Mouse (Mus musculus): ENCODE data around the gene Kcnb1.

The Kcnb1 gene

GRCm38 (mm10) chr2:167077199-167077962 lies 112.6 kb downstream of the Kcnb1 start:
- DNase-seq: no peak

GRCm38 (mm10) chr2:167076759-167077158 lies 113.2 kb downstream of the Kcnb1 start:
- no peak for DNase-seq

- DNase-seq: no peak
Observed at GRCm38 (mm10) chr2:167076352-167076751, 113.6 kb downstream of the Kcnb1 start.

- no peak for DNase-seq
Observed at GRCm38 (mm10) chr2:167074587-167074986, 115.4 kb downstream of the Kcnb1 start.

- DNase-seq: peak; percentile 95
Observed at GRCm38 (mm10) chr2:167071641-167072601, 118.0 kb downstream of the Kcnb1 start.

GRCm38 (mm10) chr2:167071266-167071640 lies 118.7 kb downstream of the Kcnb1 start:
- DNase-seq: no peak

- DNase-seq: peak; percentile 67
Observed at GRCm38 (mm10) chr2:167070341-167070740, 119.6 kb downstream of the Kcnb1 start.

GRCm38 (mm10) chr2:167067575-167067974 lies 122.4 kb downstream of the Kcnb1 start:
- DNase-seq: no peak

- DNase-seq: no peak
Observed at GRCm38 (mm10) chr2:167066528-167067516, 123.1 kb downstream of the Kcnb1 start.

GRCm38 (mm10) chr2:167066031-167066430 lies 123.9 kb downstream of the Kcnb1 start:
- DNase-seq: no peak

GRCm38 (mm10) chr2:167064601-167065295 lies 125.2 kb downstream of the Kcnb1 start:
- DNase-seq: no peak

GRCm38 (mm10) chr2:167063906-167064496 lies 126.0 kb downstream of the Kcnb1 start:
- no peak for DNase-seq

- peak; percentile 97 for DNase-seq
Observed at GRCm38 (mm10) chr2:167062965-167063880, 126.7 kb downstream of the Kcnb1 start, which contains the start of gene Znfx1. Znfx1 (minus strand) TSS chr2:167063015.

GRCm38 (mm10) chr2:167062497-167062911 lies 127.5 kb downstream of the Kcnb1 start:
- peak; percentile 98 for DNase-seq

GRCm38 (mm10) chr2:167061381-167062034 lies 128.4 kb downstream of the Kcnb1 start:
- DNase-seq: no peak

GRCm38 (mm10) chr2:167060761-167061160 lies 129.2 kb downstream of the Kcnb1 start:
- no peak for DNase-seq

- DNase-seq: peak; percentile 30
Observed at GRCm38 (mm10) chr2:167060360-167060759, 129.6 kb downstream of the Kcnb1 start.

- DNase-seq: peak; percentile 67
Observed at GRCm38 (mm10) chr2:167059960-167060359, 130.0 kb downstream of the Kcnb1 start.

- no peak for DNase-seq
Observed at GRCm38 (mm10) chr2:167059536-167059935, 130.4 kb downstream of the Kcnb1 start.

Measured in kidney, postnatal 14 days (tissue).